Mouse (Mus musculus) telencephalon, adult 2 months (tissue): ENCODE data around the gene Mrpl50.
A peak's percentile ranks its signal among the peaks of the same experiment; 100 is the strongest.
"Not testable (repeated sequence)": the region's sequence is repeated elsewhere in the genome, so short reads cannot be mapped to it uniquely, and the experiment has no call there.

Source experiments
- DNase-seq: peaks from one replicate; pipeline ENCODE4 v3.0.0-alpha.2; 2011; ENCODE audit warnings: low read depth, low spot score

Gene Mrpl50

DNA sequence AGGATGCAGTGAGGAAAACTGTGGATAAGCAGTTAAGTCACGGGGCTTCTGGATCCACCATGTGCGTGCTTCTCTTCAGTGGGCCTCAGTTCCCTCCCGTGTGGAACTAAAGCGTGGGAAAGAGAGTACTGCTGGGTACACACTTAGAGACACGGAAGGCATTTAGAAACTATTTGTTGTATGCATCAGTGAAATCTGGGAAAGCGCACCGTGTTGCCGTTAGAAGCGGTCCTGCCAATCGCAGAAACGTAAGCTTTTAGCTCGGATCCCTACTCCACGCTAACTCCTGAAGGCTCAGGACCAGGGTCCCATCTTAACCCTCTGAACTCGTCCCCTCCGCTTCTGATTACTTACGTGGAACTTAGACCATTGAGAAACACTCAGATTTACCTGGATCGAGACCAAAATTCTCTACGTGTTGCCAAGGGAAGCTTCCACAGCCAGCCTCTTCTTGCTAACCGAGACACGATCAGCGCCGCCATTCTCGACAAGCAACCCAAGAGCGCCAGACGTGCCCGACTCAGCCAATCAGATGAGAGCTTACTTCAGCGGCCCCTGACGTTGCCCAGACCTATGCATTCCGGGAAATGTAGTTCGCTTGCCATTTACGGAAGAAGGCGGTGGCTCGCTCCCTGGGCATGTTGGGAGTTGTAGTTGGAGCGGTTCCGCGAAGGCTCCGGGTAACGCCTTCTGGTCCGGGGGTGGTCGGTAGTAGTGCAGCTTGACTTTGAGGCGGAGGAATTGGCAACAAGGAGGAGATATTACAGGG is at the start of gene Mrpl50, which contains the start of gene Zfp189:
TSS of gene Mrpl50 (minus strand) at position 522 of the 769 bp plus-strand sequence.
TSS of gene Zfp189 (plus strand) at position 605 of the 769 bp plus-strand sequence.
- peak; percentile 99 for DNase-seq

DNA sequence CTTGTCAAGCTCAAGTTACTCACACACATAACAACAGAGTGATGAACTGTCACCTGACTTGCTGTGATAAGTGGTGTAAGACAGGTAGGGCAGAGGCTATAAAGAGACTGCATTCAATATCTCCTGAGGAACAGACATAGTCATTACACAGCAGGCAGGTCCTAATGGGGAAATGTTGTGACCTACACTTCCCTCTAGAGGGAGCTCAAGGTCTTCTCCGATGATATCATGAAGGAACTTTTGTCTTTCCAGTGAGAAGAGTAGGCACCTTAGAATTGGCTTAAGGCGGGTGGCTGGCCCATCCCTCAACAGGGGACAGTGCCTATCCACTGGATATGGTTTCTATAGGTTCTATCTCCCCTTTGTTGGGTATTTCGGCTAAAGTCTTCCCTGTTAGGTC is 46.7 kb upstream of the Mrpl50 start:
- no peak for DNase-seq

DNA sequence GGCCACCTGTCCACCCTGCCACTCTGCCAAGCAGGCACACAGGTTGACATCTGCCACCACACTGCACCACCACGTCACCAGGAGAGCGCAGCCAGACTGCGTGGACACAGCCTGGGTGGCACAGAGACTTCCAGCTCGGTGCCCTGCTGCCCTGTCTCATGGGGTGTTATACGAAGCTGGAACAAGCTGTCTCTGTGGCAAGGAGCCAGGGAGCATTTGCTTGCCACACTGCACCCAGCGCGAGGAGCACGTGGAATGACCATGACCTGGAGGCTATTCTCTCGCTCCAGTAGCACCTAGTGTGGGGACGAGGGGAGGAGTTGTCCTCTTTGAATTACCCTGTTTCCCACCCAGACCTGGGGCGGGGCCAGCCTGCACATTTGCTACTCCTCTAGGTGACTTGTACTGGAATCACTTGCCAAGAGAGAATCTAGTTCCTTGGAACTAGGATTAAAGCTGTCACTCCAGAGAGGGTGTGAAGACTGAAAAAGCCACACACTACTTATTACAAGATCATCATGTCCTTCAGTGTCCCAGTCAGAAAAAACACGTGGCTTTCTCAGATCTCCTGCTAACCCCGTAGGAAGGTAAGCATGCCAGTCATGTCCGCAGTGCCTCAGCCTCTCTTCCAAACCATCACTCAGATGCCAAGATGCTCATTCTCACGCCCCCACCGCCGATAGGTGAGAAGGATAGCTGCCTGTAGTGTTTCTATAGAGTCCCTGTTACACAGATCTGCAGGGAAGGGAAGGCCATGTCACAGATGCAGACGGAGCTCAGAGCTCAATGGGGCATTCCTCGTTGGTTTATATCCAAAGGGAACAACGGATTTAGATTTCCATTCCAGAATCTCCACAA is 39.3 kb upstream of the Mrpl50 start:
- DNase-seq = no peak

- DNase-seq = no peak
Observed at GRCm38 (mm10) chr4:49558181-49558580, 37.3 kb upstream of the Mrpl50 start.

DNA sequence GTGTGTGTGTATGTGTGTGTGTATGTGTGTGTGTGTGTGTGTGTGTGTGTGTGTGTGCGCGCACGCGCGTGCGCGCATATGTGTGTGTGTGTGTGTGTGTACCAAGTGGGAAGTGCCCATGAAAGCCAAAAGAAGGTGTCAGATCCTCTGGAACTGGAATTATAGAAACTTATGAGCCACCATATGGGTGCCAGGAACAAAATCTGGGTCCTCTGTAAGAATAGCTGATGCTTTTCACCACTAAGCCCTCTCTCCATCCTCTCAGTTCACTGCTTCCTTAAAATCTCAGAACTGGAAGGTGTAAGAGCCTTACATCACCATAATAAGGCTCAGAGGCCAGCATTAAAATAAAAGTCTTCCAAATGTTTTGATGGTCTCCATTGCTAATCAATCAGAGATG is 36.5 kb upstream of the Mrpl50 start:
- DNase-seq = peak; percentile 33

DNA sequence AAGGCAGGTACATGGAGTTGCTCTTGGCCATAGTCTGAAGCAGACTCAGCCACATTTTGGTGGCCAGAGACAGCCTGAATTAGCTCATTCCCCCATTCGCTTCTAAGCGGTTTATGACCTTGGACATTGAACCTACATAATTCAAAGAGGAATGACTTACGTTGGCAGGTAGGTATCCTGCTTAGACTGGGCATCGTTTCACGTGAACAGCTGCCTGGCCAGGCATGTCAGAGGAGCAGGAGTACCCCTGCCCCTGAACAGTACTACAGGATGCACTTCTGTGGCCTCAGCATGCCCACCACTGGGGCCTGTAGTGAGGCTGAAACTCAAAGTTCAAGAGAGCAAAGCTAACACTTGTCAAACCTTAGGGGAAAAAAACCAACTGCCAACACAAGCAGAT is 32.5 kb upstream of the Mrpl50 start:
- DNase-seq = no peak

- no peak for DNase-seq
Observed at GRCm38 (mm10) chr4:49549383-49549782, 28.5 kb upstream of the Mrpl50 start, which contains the start of gene Aldob. Aldob (minus strand) TSS chr4:49549546.

DNA sequence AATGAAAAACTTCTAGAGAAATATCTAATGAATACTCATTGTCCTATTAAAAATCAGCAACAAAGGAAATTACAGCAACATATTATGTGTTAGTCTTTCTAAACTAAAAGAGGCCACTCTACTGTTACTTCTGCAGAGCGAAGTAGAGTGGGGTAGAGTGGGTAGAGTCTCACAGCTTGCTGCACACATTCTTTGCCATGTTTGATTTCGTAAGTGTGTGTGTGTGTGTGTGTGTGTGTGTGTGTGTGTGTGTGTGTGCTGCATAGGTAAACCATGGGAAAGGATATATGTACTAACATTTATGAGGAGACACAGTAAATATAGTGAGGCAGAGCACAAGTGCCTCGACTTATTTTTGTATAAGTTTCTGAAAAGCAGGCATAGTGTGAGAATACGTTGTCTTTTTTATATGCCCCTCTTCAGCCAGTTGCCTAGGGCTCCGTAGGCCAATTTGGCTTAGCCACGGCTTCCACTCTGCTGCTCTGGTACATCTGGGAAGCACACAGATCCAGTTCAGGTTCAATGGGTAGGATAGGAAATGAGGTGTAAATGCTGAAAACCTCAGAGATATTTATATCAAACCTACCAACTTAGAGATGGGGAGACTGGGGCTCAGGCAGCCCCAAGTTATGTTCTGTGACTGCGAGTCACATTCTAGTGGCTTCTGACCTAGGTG is 26.8 kb upstream of the Mrpl50 start:
- DNase-seq = no peak

GRCm38 (mm10) chr4:49546873-49547543 is 26.1 kb upstream of the Mrpl50 start:
- DNase-seq = no peak

DNA sequence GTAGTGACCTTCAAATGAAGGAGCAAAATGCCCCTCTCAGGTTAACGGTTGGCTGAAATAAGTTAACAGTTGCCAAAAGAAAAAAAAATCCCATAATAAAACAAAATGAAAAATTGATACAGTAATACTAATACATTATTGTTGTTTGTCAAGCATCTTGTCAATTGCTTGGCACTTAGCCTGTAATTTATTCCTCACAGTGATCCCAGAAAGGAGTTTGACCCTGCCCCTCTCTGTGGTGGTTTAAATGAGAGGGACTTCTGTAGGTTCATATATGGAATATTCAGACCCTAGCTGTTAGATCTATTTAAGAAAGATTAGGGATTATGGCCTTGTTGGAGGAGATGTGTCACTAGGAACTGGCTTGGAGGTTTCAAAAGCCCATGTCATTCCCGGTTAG is 25.1 kb upstream of the Mrpl50 start:
- no peak for DNase-seq

DNA sequence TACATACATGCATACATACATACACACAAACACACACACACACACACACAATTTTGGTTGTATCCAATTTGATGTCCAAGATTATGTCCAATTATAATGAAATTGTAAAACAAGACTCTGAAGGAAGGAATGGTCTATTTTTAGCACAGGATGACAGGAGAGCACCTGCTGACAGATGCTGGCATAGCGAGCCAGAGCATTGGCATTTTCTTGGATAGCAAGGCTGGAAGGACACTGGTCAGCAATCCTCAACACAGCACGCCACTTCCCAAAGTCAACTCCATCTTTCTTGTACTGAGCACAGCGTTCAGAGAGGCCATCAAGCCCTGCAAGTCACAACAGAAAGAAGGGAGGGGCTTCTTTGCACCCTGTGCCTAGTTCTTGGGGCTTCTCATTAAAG is 20.1 kb upstream of the Mrpl50 start:
- no peak for DNase-seq

GRCm38 (mm10) chr4:49539665-49540064 is 18.8 kb upstream of the Mrpl50 start:
- DNase-seq = no peak

DNA sequence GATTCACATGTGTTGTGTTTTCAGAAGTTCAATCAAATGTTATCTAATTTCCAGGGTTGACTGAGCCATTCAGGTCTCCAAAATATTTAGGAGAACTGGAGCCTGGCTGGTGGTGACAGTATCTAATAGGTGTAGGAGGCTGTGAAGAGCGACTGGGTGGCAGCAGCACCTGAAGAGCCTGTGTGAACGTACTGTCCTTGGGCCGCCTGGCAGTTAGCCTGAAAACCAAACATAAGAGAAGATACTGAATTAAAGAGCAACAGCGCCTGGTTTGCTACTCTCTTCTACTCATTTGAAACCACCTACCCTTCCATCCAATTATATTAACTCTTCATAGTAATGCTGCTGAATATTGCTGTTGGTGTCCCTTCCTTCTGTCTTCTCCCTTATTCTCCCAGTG is 15.8 kb upstream of the Mrpl50 start:
- no peak for DNase-seq

DNA sequence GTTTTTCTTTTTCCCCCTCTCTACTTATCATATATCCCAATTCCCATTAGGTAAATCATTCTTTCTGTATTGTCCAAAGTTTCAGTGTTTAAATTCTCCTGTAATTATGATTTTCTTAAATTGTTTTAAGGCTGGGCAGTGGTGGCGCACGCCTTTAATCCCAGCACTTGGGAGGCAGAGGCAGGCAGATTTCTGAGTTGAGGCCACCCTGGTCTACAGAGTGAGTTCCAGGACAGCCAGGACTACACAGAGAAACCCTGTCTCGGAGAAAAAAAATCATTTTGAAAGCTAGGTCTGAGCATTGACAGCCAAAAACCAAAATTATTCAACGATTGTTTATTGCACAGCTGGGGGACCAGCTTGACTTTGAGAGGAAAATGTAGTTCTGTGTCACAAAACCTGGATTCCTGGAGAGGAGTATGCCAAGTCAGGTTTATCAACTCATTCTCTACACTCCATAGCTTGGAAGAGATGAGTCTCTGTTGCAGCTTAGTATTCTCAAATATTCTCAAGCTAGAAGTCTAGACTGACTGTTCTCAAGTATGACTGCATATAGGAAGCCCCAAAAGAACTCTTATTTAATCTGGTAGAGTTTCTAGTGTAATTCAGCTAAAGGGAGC is 14.9 kb upstream of the Mrpl50 start:
- DNase-seq = no peak

DNA sequence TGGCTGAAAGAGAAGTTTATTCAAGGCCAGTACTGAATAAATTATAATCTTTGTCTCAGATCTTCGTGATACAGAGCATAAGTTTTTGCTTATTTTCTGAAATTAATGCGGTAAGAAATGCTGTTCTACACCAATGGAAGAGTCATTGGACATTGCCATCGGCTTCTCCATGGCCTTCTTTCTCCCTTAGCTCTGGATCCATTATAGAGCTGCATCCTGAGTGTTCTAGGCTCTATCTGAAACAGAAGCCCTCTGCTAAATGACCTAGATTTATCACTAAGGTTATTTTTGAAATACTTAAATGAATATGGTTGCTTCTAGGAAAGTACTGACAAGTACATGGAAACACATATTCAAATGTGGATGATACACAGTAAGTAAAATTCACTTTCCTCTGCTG is 14.1 kb upstream of the Mrpl50 start:
- DNase-seq = no peak

GRCm38 (mm10) chr4:49522576-49522975 is 1.7 kb upstream of the Mrpl50 start:
- peak; percentile 89 for DNase-seq

DNA sequence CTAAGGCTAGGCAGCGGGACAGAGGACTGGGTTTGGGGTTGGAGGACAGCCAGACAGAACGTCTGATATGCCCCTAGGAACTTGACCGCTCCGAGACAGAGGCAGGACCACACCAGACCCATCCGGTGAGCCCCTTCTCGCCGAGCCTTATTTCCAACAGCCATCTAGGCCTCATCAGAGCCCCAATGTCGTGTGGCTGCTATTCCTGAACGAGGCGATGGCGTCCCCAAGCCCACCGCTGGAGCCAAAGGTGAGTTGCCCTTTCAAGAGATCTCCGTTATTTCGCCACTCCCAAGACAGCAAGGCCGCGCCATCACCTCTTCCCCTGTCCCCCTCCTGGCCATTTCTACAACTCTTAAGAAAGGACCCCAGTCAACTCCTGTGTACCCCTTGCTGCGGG is 453 bp upstream of the Mrpl50 start:
- no peak for DNase-seq

GRCm38 (mm10) chr4:49519476-49519875 is 1.4 kb downstream of the Mrpl50 start:
- DNase-seq = no peak

DNA sequence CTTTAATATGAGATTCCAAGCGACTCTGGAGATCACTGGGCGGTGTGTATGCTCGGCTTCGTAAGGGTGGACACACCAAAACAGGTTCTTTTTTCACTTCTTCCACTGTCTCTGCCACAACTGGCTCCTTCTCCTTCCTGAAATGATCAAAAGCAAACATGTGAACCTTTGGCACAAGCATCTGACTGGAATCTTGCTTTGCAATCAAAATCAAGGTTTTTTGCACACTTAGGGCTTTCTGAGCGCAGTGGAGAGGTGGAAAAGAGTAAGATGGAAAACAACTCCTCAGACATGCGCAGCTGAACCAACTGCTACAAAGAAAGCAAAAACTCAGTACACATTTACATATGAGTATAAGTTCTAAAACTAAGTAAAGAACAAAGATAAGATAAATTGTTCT is 6.5 kb downstream of the Mrpl50 start:
- DNase-seq = no peak

DNA sequence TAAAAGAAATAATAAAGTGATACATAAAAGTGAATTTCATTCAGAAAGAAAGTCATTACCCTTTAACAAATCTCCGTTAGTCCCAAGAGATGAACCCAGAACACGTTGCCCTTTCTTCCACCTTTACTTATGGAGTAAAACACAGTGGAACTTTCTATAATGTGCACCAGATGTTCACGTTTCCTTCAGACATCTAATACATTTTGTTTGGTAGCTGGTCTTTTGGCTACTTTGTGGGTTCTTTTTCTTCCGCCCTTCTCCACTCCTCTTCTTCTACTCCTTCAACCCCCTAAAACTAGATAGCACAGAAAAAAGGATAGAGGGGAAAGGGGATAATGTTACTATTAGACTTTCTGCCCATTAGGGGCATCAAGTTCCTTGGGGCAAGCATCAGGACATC is 8.3 kb downstream of the Mrpl50 start:
- DNase-seq = no peak

DNA sequence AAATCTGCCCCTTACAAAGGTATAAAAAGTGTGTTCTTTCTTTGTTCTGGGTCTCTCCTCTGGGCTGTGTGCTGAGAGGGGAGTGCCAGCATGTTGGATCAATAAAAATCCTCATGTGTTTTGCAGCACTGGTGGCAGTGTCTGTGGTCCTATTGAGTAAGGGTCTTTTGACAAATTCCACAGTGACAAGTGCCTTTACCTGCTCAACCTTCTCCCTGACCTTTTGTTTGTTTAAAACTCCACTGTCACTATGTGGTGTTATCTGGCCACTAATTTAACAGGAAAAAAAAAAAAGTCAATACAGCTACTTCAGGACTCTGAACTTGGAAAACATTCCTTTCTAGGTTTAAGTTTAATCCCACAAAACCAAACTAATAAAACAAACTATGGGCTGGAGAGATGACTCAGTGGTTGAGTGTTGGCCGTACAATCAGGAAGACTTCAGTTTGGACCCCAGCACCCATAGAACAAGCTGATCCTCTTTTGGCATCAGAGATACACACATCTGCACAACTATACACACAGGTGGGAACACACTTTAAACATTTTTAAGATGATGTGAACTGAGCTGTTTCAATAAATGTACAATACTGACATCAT is 10.6 kb downstream of the Mrpl50 start:
- DNase-seq = not testable (repeated sequence)
